ENCODE assay signal across 8 mouse cellular contexts in genomic region chr19:16984897-16985296, GRCm38 (mm10). TPM values are rescaled to one million over a fixed set of nuclear protein-coding genes. Genes with fewer than 3 reads are reported as not detected.
DNase-seq lines count a peak whose midpoint lies in the region; ATAC-seq and TF ChIP-seq lines count a peak whose summit lies in the region.

No protein-coding gene starts in this region.

- H3K4me3 ChIP-seq in forebrain, embryonic 13.5 days, result no peak overlapping the region
- no peak overlapping the region for H3K4me3 ChIP-seq in forebrain, embryonic 15.5 days
- no peak overlapping the region for H3K4me3 ChIP-seq in cerebellum, adult 2 months (replicated peaks; ENCODE audit: insufficient read depth, low read depth, low read length)
- H3K4me3 ChIP-seq in liver, embryonic 13.5 days (replicated peaks), result no peak overlapping the region

- no peak overlapping the region for H3K9ac ChIP-seq in forebrain, embryonic 13.5 days
- H3K9ac ChIP-seq in forebrain, embryonic 15.5 days (replicated peaks), result no peak overlapping the region
- no peak overlapping the region for H3K9ac ChIP-seq in liver, embryonic 13.5 days

- no peaks in the 10 kb centered on the region for H3K9me3 ChIP-seq in forebrain, embryonic 13.5 days (replicated peaks)
- H3K9me3 ChIP-seq in forebrain, embryonic 15.5 days, result no peaks in the 10 kb centered on the region
- no peaks in the 10 kb centered on the region for H3K9me3 ChIP-seq in liver, embryonic 13.5 days (replicated peaks)

- no peaks in the 10 kb centered on the region for H3K36me3 ChIP-seq in forebrain, embryonic 13.5 days (ENCODE audit: poor library complexity, severe bottlenecking)
- no peaks in the 10 kb centered on the region for H3K36me3 ChIP-seq in forebrain, embryonic 15.5 days
- no peaks in the 10 kb centered on the region for H3K36me3 ChIP-seq in liver, embryonic 13.5 days
- H3K36me3 ChIP-seq in splenic B cell, adult 2 months (ENCODE audit: control insufficient read depth, insufficient read depth, low read length, poor library complexity, severe bottlenecking), result no peaks in the 10 kb centered on the region

- 49% methylated on average over 5 of the region's 5 CpGs for WGBS in forebrain, embryonic 13.5 days
- 52% methylated on average over 5 of the region's 5 CpGs for WGBS in forebrain, embryonic 15.5 days
- 30% methylated on average over 5 of the region's 5 CpGs for WGBS in cerebellum, adult 2 months
- WGBS in liver, embryonic 13.5 days (ENCODE audit: insufficient replicate concordance), result 34% methylated on average over 5 of the region's 5 CpGs

- peak; percentile 19; the same call in 1 of the 2 replicates for TF ChIP-seq CTCF in cerebellum, adult 2 months (IDR thresholded peaks at IDR 0.05; ENCODE audit: borderline replicate concordance, insufficient read depth, low read depth, low read length)

- no peak for TF ChIP-seq POLR2A in cerebellum, adult 2 months (IDR thresholded peaks at IDR 0.05; ENCODE audit: borderline replicate concordance, insufficient read depth, low read length)

- 0 out of 2 replicates have a peak, but pooled peaks have one; percentile 41 for ATAC-seq in forebrain, embryonic 13.5 days
- ATAC-seq in forebrain, embryonic 15.5 days (replicated peaks), result no peak
- no peak for ATAC-seq in liver, embryonic 13.5 days (ENCODE audit: low read depth)

- peak; percentile 7 for DNase-seq in right cerebral cortex, adult 18-20 months
- DNase-seq in right cerebral cortex, postnatal 36 days (ENCODE audit: low spot score in 2 of 2), result no peak
- peak; percentile 44 to 47 for DNase-seq in cerebellum, adult 2 months
- DNase-seq in gastrocnemius, postnatal 14 days, result peak; percentile 15
- DNase-seq in liver, embryonic 13.5 days, result peak; percentile 11
- DNase-seq in splenic B cell, adult 2 months (ENCODE audit: low read depth, low spot score), result peak; percentile 9

- no peaks in the 10 kb centered on the region for H3K4me1 ChIP-seq in forebrain, embryonic 13.5 days
- no peaks in the 10 kb centered on the region for H3K4me1 ChIP-seq in forebrain, embryonic 15.5 days
- H3K4me1 ChIP-seq in cerebellum, adult 2 months (ENCODE audit: control insufficient read depth, insufficient read depth, low read length), result no peaks in the 10 kb centered on the region
- H3K4me1 ChIP-seq in liver, embryonic 13.5 days (replicated peaks), result peaks cover 12% of the 10 kb centered on the region

- no peaks in the 10 kb centered on the region for H3K27me3 ChIP-seq in forebrain, embryonic 13.5 days
- H3K27me3 ChIP-seq in forebrain, embryonic 15.5 days, result no peaks in the 10 kb centered on the region
- H3K27me3 ChIP-seq in cerebellum, adult 2 months (ENCODE audit: control insufficient read depth, insufficient read depth, low read length), result no peaks in the 10 kb centered on the region
- no peaks in the 10 kb centered on the region for H3K27me3 ChIP-seq in liver, embryonic 13.5 days
- no peaks in the 10 kb centered on the region for H3K27me3 ChIP-seq in splenic B cell, adult 2 months (ENCODE audit: control insufficient read depth, insufficient read depth, low read length, poor library complexity, severe bottlenecking)

- H3K27ac ChIP-seq in forebrain, embryonic 13.5 days, result no peak overlapping the region
- no peak overlapping the region for H3K27ac ChIP-seq in forebrain, embryonic 15.5 days (replicated peaks)
- H3K27ac ChIP-seq in cerebellum, adult 2 months (ENCODE audit: insufficient read depth, low read length), result no peak overlapping the region
- H3K27ac ChIP-seq in liver, embryonic 13.5 days, result no peak overlapping the region

- no peak overlapping the region for H3K4me2 ChIP-seq in forebrain, embryonic 13.5 days
- H3K4me2 ChIP-seq in forebrain, embryonic 15.5 days (replicated peaks), result no peak overlapping the region
- H3K4me2 ChIP-seq in liver, embryonic 13.5 days, result no peak overlapping the region

- intact Hi-C loops in gastrocnemius, postnatal 14 days (cut with DNase I; ENCODE audit: low total_unique reads), result loop anchor here (10.0 kb wide), 1 partner anchor 180 kb away; no protein-coding TSS in a partner anchor

RNA-seq across cellular contexts. Expression of gene Prune2, which starts 29.0 kb away (rescaled TPM):
- 2.0 and 2.2 TPM in 2 replicates for polyA plus RNA-seq in forebrain, embryonic 13.5 days (2015; fragmentation: Nextera tagmentation; extraction: Ambion mirVana)
- 2.6 and 3.2 TPM in 2 replicates for polyA plus RNA-seq in forebrain, embryonic 15.5 days (2015; fragmentation: Nextera tagmentation; extraction: Ambion mirVana)
- polyA plus RNA-seq in cerebellum, adult 2 months (2012; rRNA removed), result 111 and 140 TPM in 2 replicates
- total RNA-seq in gastrocnemius, postnatal 14 days (2021), result 1 to 10 TPM; 2.4 to 3.9 TPM
- polyA plus RNA-seq in liver, embryonic 13.5 days (2015; fragmentation: Nextera tagmentation; extraction: Ambion mirVana), result 0.55 and 0.64 TPM in 2 replicates

Comparison
In these comparisons a context has a peak if more than half of its experiments do, and no peak if none do; other contexts are left out.
1. DNase-seq: peak in right cerebral cortex, adult 18-20 months (single experiment), cerebellum, adult 2 months (2 of 2), gastrocnemius, postnatal 14 days (single experiment), liver, embryonic 13.5 days (single experiment) and splenic B cell, adult 2 months (single experiment); none in right cerebral cortex, postnatal 36 days (0 of 2).
2. RNA of gene Prune2, which starts 29.0 kb away (polyA plus RNA-seq): 111 to 140 TPM in cerebellum, adult 2 months; 2.6 to 3.2 TPM in forebrain, embryonic 15.5 days, 2.0 to 2.2 TPM in forebrain, embryonic 13.5 days and 0.55 to 0.64 TPM in liver, embryonic 13.5 days; every median in the first group is over 10 times any median in the second.